Mouse (Mus musculus) kidney, postnatal 0 days (tissue): ENCODE measurements around the gene Usp10. TPM values are rescaled to one million over a fixed set of nuclear protein-coding genes. Genes with fewer than 3 reads are reported as not detected.

Experiments used
- ATAC-seq: fragments of 200-750 bp; cut with Nextera tagmentation; replicated peaks from 2 replicates; pipeline ENCODE4 v1.8.0; 2017; ENCODE audit warnings: low read depth, moderate number of reproducible peaks, moderate TSS enrichment, moderate library complexity; ENCODE audit not compliant: low FRiP score
- DNase-seq: peaks from one replicate; pipeline ENCODE4 v3.0.0-alpha.2; 2016; ENCODE audit warnings: low spot score
- H3K27ac ChIP-seq: fragments of 300-500 bp; sonication (generic); 2 replicates; pipeline ENCODE4 v1.5.1; 2014; ENCODE audit warnings: mild to moderate bottlenecking
- H3K27me3 ChIP-seq: fragments of 300-500 bp; sonication (generic); 2 replicates; pipeline ENCODE4 v1.6.1; 2014; ENCODE audit warnings: low read length, mixed read lengths; ENCODE audit not compliant: insufficient read depth
- H3K36me3 ChIP-seq: fragments of 300-500 bp; sonication (generic); 2 replicates; pipeline ENCODE4 v1.6.1; 2014; ENCODE audit warnings: low read length, mixed read lengths; ENCODE audit not compliant: insufficient read depth
- H3K4me1 ChIP-seq: fragments of 300-500 bp; sonication (generic); replicated peaks from 2 replicates; pipeline ENCODE4 v1.6.1; 2014; ENCODE audit warnings: antibody characterized with exemption, low read length, mixed read lengths; ENCODE audit not compliant: insufficient read depth
- H3K4me2 ChIP-seq: fragments of 300-500 bp; sonication (generic); 2 replicates; pipeline ENCODE4 v1.6.1; 2014; ENCODE audit warnings: mild to moderate bottlenecking, low read length, moderate library complexity, mixed read lengths
- H3K4me3 ChIP-seq: fragments of 300-500 bp; sonication (generic); replicated peaks from 2 replicates; pipeline ENCODE4 v1.5.1; 2014; ENCODE audit warnings: low read depth, low read length
- H3K9ac ChIP-seq: fragments of 300-500 bp; sonication (generic); 2 replicates; pipeline ENCODE4 v1.6.1; 2014; ENCODE audit warnings: low read depth, low read length
- H3K9me3 ChIP-seq: fragments of 300-500 bp; sonication (generic); replicated peaks from 2 replicates; pipeline ENCODE4 v1.6.1; 2016; ENCODE audit warnings: low read length, inconsistent platforms, mixed read lengths
- CTCF ChIP-seq: IDR thresholded peaks from 2 replicates; pipeline ENCODE4 v1.5.1; 2016; ENCODE audit warnings: antibody characterized with exemption, low read depth, mild to moderate bottlenecking, moderate library complexity
- WGBS: fragments of 180-500 bp; shearing (Covaris S2); extraction: QIAGEN DNeasy Blood & Tissue Kit; methylation state at CpG from one replicate; pipeline ENCODE4 v1.1.7; 2014; 5-methylcytosine and 5-hydroxymethylcytosine counted together
- polyA plus RNA-seq: library from polyadenylated mRNA; unstranded; fragments of >200 nt; fragmentation: Nextera tagmentation; extraction: Ambion mirVana; gene quantifications from 2 replicates; pipeline ENCODE4 v1.2.1, GENCODE M21; 2015

Usp10 gene
- polyA plus RNA-seq, 1 experiment from 2014 or later, result 97.5 TPM

DNA sequence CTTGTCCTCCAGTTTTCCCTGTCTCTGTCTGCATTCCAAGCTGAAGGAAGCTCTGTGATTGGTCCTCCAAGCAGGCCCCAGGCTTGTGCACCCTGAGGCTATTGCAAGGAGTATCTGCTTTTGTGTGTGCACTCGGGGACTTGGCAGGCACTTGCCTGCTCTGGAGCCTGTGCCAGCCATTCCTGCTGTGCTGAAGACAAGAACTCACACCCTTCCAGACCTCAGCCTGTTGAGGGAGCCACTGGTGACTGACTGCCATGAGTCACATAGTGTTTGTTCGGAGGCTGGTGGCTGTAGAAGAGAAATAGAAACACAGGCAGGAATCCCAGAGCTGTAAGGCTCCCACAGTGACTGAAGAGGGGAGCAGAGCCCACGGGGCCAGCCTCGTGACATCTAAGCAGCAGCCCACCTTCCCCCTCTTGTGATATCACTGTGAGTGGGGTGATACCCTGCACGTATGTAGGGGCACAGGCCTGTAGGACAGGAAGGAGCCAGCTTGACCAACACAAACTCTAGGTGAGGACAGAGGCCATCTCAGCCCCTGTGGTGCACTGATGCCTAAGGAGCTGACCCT is 50.5 kb downstream of the Usp10 start:
- ATAC-seq, result no peak
- Histone ChIP-seq H3K9me3 (no peaks in the 10 kb centered on the region), H3K27ac (no peak overlapping the region), H3K4me2 (no peak overlapping the region), H3K4me1 (no peaks in the 10 kb centered on the region), H3K36me3 (peaks cover 23% of the 10 kb centered on the region), H3K27me3 (no peaks in the 10 kb centered on the region), H3K9ac (no peak overlapping the region), H3K4me3 (no peak overlapping the region)
- DNase-seq, result no peak
- no peak for TF ChIP-seq CTCF
- WGBS, result 63% methylated on average over 5 of the region's 5 CpGs

DNA sequence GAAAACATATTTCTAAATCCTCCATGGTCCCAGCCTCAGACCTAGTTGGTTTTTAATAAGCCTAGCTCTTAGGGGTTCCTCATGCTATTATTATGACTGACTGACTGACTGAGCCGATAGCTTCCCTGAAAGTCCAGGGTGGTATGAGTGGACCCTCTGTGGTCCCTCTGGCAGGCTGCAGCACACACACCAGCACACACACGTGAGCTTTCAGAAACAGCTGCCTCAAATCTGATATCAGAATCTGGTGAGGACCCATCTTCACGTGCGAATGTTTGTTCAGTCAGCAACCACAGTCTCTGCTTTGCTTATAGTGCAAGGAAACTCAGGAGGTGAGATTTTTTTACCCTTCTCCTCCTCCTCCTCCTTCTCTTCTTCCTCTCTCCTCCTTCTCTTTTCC is 54.7 kb downstream of the Usp10 start:
- H3K9me3 ChIP-seq, result no peaks in the 10 kb centered on the region; the same call in 1 of the 2 replicates
- H3K9ac ChIP-seq, result no peak overlapping the region
- no peaks in the 10 kb centered on the region for H3K27me3 ChIP-seq
- H3K27ac ChIP-seq, result no peak overlapping the region
- no peak overlapping the region for H3K4me3 ChIP-seq
- ATAC-seq (no peak), DNase-seq (no peak)
- 60% methylated on average over 4 of the region's 4 CpGs for WGBS
- no peak for TF ChIP-seq CTCF
- H3K36me3 ChIP-seq, result no peaks in the 10 kb centered on the region
- H3K4me1 ChIP-seq, result no peaks in the 10 kb centered on the region
- no peak overlapping the region for H3K4me2 ChIP-seq

DNA sequence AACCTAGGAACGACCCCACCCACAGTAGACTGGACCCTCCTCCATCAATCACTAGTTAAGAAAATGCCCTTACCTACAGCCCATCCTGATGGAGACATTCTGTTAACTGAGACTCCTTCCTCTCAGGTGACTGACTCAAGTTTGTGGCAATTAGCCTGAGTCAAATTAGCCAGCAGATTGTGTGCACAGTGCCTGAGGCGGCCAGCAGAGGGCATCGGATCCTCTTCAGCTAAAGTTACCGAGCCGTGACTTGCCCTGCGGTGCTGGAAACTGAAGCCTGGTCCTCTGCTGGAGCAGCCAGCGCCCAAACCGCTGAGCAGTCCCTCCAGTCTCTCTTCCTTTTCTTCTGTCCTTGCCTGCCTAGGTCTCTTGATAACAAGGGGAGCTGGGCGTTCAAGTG is 57.3 kb downstream of the Usp10 start:
- WGBS, result 88% methylated on average over 9 of the region's 9 CpGs
- ATAC-seq, result no peak
- H3K4me1 ChIP-seq, result no peaks in the 10 kb centered on the region

DNA sequence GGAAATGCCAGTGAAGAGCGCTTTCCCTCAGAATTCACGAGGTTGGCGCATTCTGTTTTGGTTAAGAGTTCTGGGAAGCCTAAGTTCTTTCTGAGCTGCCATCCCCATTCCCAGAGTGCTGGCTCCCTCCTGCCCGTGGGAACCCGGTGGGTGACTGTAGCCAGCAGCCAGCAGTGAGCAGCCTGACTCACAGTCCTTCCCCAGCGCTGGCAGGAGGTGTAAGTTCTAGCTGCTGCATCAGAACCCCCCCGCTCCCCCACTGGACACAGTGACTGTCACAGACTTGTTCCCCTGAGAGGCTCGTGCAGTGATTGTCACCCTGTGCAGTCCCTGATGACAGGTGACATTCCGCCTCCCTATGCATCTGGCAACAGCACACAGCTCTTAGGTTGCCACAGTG is 60.0 kb downstream of the Usp10 start:
- TF ChIP-seq CTCF, result no peak
- no peaks in the 10 kb centered on the region for H3K4me1 ChIP-seq
- no peaks in the 10 kb centered on the region; the same call in 1 of the 2 replicates for H3K9me3 ChIP-seq
- H3K9ac ChIP-seq, result no peak overlapping the region
- H3K4me2 ChIP-seq, result no peak overlapping the region
- no peaks in the 10 kb centered on the region for H3K36me3 ChIP-seq
- no peak for DNase-seq
- no peaks in the 10 kb centered on the region for H3K27me3 ChIP-seq
- H3K27ac ChIP-seq, result no peak overlapping the region
- no peak for ATAC-seq
- H3K4me3 ChIP-seq, result no peak overlapping the region
- 81% methylated on average over 9 of the region's 9 CpGs for WGBS

More for the DNA sequence above, 57.3 kb downstream of the Usp10 start:
- Histone ChIP-seq H3K27ac (no peak overlapping the region), H3K4me3 (no peak overlapping the region), H3K9me3 (no peaks in the 10 kb centered on the region; the same call in 1 of the 2 replicates), H3K27me3 (no peaks in the 10 kb centered on the region), H3K4me2 (no peak overlapping the region), H3K36me3 (no peaks in the 10 kb centered on the region), H3K9ac (no peak overlapping the region)
- peak; percentile 21; the same call in 1 of the 2 replicates for TF ChIP-seq CTCF
- DNase-seq, result no peak

DNA sequence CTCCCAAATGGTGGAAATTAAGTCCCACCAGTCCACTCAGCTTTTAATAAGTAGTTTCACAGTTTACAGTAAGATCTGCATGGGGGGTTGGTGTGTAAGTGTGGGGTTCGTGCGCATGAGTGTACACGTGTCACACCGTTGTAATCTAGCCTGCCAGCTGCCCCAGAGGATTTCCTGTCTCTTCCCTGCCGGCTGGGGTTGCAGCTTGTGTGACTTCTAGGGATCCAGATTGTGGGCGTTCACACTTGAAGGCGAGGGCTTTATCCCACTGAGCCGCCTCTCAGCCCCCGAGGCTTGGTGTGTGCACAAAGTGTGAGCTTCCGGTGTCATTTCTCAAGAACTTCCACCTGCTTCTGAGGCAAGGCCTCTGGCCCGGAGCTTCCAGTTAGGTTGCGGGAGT is 62.4 kb downstream of the Usp10 start:
- no peak overlapping the region for H3K4me2 ChIP-seq
- DNase-seq, result peak; percentile 51
- H3K36me3 ChIP-seq, result no peaks in the 10 kb centered on the region
- WGBS, result 45% methylated on average over 12 of the region's 12 CpGs
- TF ChIP-seq CTCF, result no peak
- H3K9me3 ChIP-seq, result no peaks in the 10 kb centered on the region
- H3K9ac ChIP-seq, result no peak overlapping the region
- H3K27ac ChIP-seq, result no peak overlapping the region
- H3K27me3 ChIP-seq, result no peaks in the 10 kb centered on the region
- no peak for ATAC-seq
- no peak overlapping the region for H3K4me3 ChIP-seq
- no peaks in the 10 kb centered on the region for H3K4me1 ChIP-seq

DNA sequence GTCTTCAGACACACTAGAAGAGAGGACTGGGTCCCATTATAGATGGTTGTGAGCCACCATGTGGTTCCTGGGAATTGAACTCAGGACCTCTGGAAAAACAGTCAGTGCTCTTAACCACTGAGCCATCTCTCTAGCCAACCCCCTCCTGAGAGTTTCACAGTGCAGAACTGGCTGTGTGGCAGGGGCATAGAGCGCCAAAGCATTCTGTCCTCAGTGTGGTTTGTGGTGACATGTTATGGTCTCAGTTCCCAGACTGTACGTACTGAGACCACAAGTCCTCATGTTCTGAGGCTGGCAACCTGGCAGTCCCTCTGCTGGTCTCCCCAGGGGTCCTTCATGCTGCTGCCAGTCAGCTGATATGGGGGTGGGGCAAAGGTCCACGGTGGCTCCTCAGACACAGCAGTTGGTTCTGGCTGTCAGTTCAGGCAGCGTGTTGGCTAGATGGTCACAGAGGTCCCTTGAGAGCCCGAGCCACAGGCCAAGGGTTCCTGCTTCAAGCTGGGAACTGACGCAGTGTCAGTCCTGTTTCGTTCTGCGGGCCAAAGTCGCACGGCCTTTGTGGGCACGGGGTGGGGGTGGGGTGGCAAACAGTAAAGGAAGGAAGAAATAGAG is 68.7 kb downstream of the Usp10 start:
- Histone ChIP-seq H3K4me1 (no peaks in the 10 kb centered on the region), H3K4me2 (no peak overlapping the region), H3K36me3 (no peaks in the 10 kb centered on the region), H3K27ac (no peak overlapping the region), H3K9me3 (no peaks in the 10 kb centered on the region), H3K4me3 (no peak overlapping the region), H3K27me3 (no peaks in the 10 kb centered on the region), H3K9ac (no peak overlapping the region)
- TF ChIP-seq CTCF, result no peak
- WGBS, result 73% methylated on average over 11 of the region's 11 CpGs
- DNase-seq (no peak), ATAC-seq (no peak)

DNA sequence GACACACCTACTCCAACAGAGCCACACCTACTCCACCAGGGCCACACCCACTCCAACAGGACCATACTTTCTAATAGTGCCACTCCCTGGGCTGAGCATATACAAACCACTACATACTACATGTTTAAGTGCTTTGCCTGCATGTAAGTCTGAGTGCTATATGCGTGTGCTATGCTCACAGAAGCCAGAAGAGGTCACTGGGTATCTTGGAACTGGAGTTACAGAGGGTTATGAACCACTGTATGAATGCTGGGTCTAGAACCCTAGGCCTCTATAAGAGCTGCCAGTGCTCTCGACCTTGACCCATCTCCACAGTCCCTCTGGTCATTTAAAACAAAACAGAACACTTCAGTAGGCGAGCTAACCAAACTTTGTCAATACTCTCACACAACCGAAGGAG is 71.1 kb downstream of the Usp10 start:
- peak; percentile 61 for TF ChIP-seq CTCF
- H3K4me1 ChIP-seq, result no peaks in the 10 kb centered on the region
- H3K9ac ChIP-seq, result no peak overlapping the region
- H3K27me3 ChIP-seq, result no peaks in the 10 kb centered on the region
- 86% methylated on average over 4 of the region's 4 CpGs for WGBS
- H3K9me3 ChIP-seq, result no peaks in the 10 kb centered on the region
- ATAC-seq, result no peak
- no peak overlapping the region for H3K27ac ChIP-seq
- DNase-seq, result no peak
- no peaks in the 10 kb centered on the region for H3K36me3 ChIP-seq
- no peak overlapping the region for H3K4me2 ChIP-seq
- H3K4me3 ChIP-seq, result no peak overlapping the region
